Mouse (Mus musculus): ENCODE measurements around the gene Ccdc169. TPM values are rescaled to one million over a fixed set of nuclear protein-coding genes. Genes with fewer than 3 reads are reported as not detected.
A peak's percentile ranks its signal among the peaks of the same experiment; 100 is the strongest.

Ccdc169 gene
- total RNA-seq (2021): under 1 TPM in 1 of 2 experiments, not detected in 1; 0.15 TPM
- long read RNA-seq, experiment 1: 0 reads
- long read RNA-seq, experiment 2: 0 reads

DNA sequence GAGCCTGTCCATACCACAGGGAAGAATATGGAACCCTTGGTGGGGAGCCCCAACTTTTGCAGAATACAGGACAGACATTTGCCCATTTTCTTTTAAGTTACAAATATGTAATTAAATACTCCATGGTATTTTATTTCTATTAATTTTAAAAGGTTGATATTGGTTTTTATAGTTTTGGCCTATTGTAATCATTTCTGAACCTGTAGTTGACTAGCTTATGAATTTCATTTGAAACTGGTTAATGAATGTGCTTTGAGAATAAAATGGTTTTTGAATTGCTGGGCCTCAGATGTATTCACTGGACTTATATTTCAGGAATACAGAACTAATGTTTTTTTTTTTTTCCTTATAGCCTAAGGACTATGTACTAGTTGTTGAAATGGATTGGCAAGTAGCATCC is at the start of gene Ccdc169:
Gene Ccdc169, plus strand, starts transcription at position 301 of the 400 bp plus-strand sequence.
- DNase-seq (ENCODE audit: low spot score in 2 of 2): no peak
- intact Hi-C loops (cut with DNase I): no loop called here

DNA sequence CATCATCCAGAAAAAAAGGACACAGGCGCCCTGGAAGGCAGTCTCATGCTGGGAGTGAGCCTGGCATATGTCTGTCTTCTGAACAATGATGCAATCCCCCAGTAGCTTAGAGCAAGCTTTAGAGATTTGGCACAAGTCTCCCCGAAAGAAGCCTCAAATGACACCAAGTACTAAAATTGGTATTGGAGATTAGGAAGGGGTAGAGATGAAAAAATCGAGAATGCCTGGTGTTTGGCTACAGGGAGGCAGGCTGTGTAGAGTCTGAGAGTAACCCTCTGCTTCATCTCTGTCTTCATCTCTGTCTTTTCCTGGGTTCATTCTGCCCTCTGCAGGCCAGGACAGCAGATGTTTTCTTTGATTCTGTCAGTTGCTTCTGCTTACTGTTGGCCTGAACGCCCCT is 49.8 kb upstream of the Ccdc169 start:
- peak in 1 of 2 experiments; percentile 28 for DNase-seq (ENCODE audit: low spot score in 2 of 2)
- intact Hi-C loops (cut with DNase I): loop anchor here (5.0 to 10.0 kb wide), 2 partner anchors 275 to 353 kb away; partner anchors contain the start of genes Alg5 and Exosc8

DNA sequence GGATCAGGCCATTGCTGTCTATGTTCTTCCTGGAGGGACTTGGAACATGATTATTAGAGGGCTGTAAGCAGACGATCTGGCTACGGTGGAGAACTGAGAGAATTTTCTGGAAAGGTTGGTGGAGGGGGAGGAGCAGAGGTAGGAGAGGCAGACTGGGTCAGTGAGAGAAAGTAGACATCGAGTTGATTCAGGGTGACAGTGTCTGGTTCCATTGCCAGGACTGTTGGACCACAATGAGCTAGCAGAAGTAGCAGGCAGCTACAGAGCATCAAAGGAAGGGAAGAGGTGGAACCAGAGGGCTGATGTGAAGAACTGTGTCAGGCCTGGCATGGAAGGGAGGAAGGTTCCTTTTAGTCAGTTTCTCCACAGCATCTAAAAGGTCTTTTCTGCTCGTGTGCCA is 48.8 kb upstream of the Ccdc169 start:
- no peak for DNase-seq (ENCODE audit: low spot score in 2 of 2)
- intact Hi-C loops (cut with DNase I): loop anchor here (5.0 to 10.0 kb wide), 2 partner anchors 276 to 354 kb away; partner anchors contain the start of genes Alg5 and Exosc8

DNA sequence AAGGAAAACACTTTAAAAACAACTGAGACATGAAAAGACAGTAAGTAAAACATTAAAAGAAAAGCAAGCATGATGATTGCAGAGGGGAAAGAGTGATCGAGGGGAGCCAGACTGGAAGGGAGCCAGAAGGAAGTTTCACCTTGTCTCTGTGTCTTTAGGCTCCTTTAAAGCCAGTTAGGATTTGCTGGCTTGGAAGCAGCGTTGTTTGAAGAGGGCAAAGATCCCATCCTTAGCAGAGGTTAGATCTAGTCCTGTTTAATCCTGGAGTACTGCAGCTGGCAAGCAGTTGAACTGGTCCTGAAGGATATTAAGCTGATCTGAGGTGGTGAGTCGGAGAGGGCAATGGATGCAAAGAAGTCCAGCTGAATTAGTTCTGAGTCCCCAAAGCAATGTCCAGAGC is 48.3 kb upstream of the Ccdc169 start:
- intact Hi-C loops (cut with DNase I): loop anchor here (5.0 to 10.0 kb wide), 2 partner anchors 277 to 354 kb away; partner anchors contain the start of genes Alg5 and Exosc8
- no peak for DNase-seq (ENCODE audit: low spot score in 2 of 2)

DNA sequence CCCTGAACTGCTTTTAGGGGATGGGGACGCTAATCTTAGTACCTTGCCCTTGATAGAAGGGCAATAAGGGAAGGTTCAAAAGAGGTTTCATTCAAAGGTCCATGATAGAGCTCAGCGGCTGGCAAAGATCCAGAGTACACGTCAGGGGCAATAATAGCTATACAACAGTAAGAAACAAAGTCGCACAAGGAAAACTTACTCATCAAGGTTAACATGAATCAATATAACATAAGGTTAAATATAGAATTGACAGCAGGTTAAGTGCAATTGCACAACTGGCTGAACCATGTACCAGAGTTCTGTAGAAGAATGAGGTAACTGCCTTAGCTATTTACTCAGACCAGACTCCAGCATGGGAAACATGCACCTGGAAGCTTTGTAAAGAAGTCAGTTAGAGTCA is 47.8 kb upstream of the Ccdc169 start:
- intact Hi-C loops (cut with DNase I): loop anchor here (5.0 to 10.0 kb wide), 2 partner anchors 277 to 354 kb away; partner anchors contain the start of genes Alg5 and Exosc8
- DNase-seq (ENCODE audit: low spot score in 2 of 2): no peak

DNA sequence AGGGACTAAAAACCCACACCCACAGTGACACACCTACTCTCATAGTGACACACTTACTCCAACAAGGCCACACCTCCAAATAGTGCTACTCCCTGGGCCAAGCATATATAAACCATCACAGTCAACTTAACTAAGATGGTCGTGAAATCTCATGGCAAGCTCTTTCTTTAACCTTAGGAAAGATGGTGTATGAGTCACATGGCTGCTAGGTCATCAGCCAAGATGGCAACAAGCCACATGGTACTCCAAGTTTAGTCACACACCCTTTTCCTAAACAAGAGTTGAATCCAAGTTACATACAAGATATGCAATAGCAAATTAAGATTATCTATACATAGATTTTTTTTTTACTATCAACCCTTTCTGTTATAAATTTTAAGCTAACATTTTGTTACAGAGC is 44.0 kb upstream of the Ccdc169 start:
- intact Hi-C loops (cut with DNase I): no loop called here
- DNase-seq (ENCODE audit: low spot score in 2 of 2): no peak

DNA sequence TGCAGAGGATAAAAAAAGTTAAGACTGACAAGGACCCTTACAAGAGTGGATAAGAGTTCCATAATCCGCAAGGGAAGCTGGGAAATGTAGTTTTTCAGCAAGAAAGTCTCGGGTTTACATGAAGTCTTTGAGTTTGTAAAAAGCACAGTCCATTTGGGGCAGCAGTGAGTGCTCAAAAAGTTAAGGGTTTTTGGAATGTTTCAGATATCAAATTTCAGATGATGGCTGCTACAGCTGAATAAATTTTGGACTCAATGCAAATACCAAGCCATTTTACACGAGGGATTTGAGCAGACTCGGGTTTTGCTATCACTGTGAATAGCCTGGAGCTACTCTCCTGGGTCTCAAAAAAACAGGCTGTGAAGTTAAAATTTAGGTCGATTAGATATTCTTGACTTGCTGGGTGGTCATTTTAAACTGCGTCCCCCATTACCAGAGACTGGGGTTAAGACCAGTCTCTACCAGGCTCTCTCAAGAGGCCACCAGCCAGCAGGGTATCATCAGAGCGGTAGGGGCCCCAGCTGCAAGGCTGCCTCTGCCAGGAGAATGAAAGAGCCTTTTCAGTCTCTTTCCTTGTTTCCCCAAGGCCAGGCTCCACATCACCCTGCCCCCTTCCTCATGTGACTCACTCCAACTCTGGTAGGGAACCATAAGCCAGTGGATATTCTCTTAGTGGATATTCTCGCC is 41.0 kb upstream of the Ccdc169 start:
- DNase-seq (ENCODE audit: low spot score in 2 of 2): peak; percentile 36 to 49
- intact Hi-C loops (cut with DNase I): no loop called here

DNA sequence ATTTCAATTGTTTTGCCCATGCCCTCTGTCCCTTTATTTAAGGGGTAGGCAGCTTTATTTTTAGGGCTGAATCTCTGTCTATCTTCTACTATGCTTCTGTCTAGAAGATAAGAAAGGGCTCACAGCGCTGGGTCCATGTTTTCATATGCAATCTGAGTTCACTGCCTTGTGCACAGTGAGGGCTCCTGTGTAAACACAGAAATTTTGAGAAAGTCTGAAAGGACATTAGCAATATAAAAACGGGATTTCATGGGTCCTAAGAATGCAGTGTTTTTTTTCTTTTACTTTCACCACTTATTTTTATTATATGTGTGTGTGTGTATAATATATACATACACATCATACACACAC is 40.5 kb upstream of the Ccdc169 start:
- intact Hi-C loops (cut with DNase I): no loop called here
- DNase-seq (ENCODE audit: low spot score in 2 of 2): no peak

DNA sequence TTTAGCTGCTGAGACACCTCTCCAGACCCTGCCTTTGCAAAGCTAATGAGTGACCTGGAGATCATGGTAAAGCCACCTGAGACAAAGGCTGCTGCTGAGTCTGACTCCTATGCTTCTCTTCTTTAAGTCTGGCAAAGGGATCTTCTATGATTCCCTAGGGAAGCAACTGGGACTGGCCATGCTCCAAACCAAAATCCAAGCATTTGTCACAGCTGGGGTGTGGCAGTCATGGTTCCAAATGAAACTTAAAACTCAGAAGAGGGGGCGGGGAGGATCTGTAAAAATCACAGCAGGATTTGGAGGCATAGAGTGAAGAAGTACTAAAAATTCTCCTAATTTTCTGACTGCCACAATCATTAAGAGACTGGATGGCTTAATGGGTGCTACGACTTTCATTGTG is 40.0 kb upstream of the Ccdc169 start:
- intact Hi-C loops (cut with DNase I): no loop called here

DNA sequence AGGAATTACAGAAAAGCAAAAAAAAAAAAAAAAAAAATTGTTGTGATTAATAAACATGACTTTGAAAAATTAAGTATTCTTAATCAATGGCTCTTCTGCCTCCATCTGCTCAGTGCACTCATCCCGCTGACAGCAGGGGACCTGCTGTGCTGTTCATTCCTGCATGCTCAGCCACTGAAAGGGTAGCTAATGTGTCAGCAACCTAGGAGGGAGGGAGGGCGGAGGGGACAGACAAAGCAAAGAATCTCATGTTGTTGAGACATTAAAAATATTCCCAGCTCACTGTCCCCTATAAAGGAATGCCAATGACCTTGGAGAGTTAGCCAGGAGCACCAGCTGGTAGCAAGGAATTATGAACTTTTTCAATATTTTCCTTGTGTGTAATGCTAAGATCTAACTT is 39.1 kb upstream of the Ccdc169 start:
- no peak for DNase-seq (ENCODE audit: low spot score in 2 of 2)
- intact Hi-C loops (cut with DNase I): no loop called here

More for the DNA sequence above, 40.0 kb upstream of the Ccdc169 start:
- DNase-seq (ENCODE audit: low spot score in 2 of 2): peak; percentile 30 to 43

DNA sequence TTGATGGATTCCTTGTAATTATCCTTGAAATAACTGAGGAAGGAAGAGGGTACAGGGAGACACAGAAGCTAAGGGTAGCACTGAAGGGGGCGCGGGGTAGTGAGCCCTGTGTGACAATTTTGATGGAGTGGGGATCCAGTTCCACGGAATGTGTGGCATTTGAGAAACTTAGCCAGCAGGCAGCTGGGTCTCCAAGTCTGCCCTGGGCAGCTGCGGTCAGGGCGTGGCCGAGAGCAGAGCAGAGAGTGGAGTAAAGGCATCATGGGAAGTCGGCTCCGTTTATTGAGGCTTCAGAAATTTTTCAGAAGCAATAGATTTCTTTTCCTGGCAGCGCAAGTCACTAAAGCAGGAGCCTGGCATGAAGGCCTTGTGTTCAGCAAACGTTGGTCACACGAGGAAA is 38.1 kb upstream of the Ccdc169 start:
- intact Hi-C loops (cut with DNase I): no loop called here
- no peak for DNase-seq (ENCODE audit: low spot score in 2 of 2)

DNA sequence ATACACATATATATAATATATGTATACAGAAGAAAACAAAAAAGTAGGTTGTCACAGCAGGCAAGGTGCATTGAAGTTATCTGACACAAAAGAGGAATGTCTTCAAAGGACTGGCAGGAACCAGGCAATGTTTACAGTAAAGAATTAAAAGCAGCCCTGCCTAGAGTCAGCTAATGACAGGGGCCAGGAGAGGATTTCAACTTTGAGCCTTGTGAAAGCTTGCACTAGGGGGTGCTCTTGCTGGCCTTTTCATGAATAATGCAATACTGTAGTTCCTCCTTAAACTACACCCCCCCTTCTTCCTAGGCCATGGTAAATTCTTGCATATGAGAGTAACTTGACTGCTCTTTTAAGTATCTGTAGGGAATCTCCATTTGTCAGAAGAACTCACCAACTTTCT is 36.0 kb upstream of the Ccdc169 start:
- intact Hi-C loops (cut with DNase I): no loop called here
- no peak for DNase-seq (ENCODE audit: low spot score in 2 of 2)

DNA sequence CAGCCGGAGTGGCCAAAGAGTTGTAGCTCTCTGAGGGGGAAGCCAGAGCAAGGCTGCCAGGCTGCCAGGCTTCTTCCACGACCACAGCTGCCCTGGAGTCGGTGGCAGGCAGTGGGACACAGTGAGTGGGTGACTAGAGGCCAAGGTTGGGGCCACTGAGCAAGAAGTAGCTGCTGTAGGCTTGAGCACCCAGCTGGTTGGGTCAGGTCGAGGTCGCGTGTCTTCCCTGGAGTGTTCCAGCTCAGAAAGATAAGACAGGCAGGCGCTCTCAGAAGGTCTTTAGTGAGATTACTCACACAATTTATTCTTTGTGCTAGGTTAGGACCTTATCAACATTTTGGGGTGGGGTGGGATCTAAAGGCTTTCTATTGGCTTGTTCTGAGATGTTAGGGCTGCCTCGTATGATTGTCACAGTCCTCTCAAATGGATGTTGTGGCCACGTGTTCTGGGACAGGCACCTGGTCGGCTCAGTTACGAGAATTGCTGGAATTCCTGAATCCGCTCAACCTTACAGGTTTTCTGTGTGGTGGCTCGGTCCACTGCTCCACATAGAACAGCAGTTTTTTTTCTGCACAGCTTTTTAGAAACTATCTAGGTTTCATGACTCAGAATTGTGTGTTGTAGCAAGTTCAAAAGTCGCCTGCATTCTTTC is 31.6 kb upstream of the Ccdc169 start:
- intact Hi-C loops (cut with DNase I): no loop called here
- DNase-seq (ENCODE audit: low spot score in 2 of 2): no peak

DNA sequence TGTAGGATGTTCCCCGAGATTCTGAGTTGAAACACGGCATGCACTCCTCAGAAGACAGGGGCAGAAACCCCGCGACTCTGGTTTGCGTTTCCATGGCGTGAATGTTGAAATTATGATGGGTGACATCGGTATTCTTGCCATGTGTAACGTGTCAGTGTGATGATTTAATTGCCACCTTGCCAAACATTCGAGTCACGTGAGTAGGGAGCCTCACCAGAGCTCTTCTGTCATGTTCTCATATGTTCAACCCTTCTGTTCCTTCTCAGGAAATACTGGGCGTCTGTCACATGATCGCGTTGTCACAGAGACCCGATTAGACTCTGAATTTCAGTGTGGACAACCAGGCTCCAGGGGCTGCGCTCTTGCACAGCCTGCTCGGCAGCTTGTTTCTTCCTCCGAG is 31.1 kb upstream of the Ccdc169 start:
- peak in 1 of 2 experiments; percentile 35 for DNase-seq (ENCODE audit: low spot score in 2 of 2)
- intact Hi-C loops (cut with DNase I): no loop called here

DNA sequence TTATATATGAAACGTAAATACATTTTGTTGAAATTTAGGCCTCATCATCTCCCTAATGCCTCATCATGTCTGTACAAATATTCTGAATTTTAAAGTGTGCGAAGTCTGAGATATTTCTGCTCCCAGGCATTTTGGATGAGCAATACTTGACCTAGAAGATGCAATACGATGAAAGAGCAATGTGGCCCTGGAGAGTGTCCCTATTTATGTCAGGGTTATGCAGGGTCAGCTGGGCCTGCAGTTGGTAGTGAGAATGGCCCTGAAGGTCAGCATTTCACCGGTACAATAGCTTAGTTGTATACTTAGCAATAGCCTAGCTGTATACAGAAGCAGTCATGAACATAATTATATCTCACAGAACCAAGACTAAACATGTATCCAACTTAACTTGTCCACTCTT is 28.0 kb upstream of the Ccdc169 start:
- no peak for DNase-seq (ENCODE audit: low spot score in 2 of 2)
- intact Hi-C loops (cut with DNase I): no loop called here

DNA sequence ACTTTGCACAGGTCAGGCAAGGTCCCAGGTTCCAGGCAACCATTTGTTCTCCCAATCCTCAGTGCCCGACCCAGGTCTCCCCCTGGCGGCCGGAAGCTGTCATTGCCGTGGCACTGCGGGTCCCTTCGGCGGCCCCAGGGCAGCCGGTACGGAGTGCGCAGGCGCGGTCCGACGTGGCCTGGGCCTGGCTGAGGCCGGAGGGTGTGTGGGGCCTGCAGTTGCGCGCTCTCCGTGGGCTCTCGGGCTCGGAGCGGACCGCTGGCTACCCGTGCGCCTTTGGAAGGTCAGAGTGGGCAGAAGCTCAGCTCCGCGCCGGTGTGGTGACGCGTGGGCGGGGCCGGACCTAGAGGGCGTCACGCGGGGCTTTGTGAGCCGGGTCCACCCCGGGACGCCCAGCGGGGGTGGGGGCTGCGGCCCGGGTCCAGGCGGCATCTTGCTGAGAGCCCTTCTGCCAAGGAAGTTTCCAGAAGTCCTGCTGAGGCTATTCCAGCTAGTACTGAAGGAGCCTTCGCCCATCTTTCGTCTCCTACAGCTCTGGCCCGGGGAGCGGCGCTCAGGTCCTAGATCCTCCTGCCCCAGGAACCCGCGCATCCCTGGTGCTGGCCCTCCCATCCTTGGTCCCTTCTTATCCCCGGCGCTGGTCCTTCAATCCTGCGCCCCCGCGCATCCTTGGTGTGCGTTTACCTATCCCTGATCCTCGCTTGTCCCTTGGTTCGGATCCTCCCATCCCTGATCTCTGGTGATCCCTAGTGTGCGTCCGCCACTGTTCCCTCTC is 25.0 kb upstream of the Ccdc169 start, which contains the start of gene Spg20:
Gene Spg20, plus strand, starts transcription at position 174 of the 775 bp plus-strand sequence.
- peak; percentile 90 to 93 for DNase-seq (ENCODE audit: low spot score in 2 of 2)
- intact Hi-C loops (cut with DNase I): loop anchor here (2.0 to 5.0 kb wide), 2 partner anchors 31 to 40 kb away; no protein-coding TSS in a partner anchor

DNA sequence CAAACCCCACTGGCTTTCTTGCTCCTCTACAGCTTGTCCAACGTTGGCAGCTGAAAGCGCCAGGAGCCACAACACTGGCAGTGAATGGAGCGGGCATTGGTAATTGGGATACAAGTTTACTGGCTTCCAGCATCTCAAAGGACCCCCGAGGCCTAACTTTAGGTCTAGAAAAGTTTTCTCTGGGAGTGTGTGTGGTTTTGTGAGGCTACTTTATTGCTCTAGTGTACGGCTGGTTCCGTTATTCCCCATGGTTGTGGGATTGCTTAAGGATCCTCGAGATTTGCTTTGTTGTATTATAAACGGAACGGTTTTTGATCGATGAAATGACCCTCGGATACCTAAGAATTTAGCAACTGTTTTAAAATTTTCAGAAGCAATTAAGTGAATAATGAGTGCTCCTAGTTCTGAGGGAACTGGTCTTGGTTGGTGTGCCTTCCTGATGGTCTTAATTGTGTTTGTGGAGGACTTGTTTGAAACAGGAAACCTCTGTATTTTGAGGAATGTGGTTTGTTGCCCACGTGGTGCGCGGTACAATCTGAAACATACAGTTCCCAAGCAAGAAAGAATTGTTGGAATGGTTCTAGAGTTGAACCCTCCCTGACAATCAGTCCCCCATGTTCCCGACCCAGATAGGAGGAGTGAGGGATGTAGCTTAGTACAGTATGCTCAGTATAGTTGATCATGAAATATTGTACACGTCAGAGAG is 24.3 kb upstream of the Ccdc169 start:
- intact Hi-C loops (cut with DNase I): loop anchor here (2.0 to 5.0 kb wide), 2 partner anchors 32 to 39 kb away; no protein-coding TSS in a partner anchor
- no peak for DNase-seq (ENCODE audit: low spot score in 2 of 2)

DNA sequence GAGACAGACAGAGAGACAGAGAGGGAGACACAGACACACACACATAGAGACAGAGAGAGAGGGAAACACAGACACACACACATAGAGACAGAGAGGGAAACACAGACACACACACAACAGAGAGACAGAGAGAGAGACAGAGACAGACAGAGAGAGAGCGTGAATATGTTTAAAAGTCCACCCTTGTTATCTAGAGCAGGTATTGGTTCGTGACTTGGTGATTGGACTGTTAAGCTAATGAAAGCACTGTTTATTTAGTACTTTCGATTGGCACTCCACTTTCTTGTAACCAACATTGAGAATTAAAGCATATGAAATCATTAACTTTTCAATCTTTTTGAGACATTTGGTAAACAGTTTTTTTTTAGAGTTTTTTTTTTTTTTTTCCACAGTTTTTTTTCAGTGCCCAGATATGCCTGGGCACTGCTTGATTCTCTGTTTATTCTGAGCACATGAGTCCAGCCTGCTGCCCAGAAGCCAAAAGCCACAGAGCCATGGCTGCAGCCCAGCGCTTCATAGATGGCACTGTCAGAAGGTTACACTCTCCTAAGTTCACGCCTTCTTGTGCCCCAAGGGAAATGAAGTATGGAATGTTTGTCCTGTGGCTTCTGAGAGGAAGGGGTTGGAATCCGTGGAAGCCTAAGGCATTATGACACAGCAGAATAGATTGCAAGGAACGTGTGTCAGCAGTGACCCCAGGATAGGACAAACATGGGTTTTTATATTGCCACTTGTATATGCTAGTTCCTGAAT is 22.6 kb upstream of the Ccdc169 start:
- intact Hi-C loops (cut with DNase I): loop anchor here (5.0 kb wide), 1 partner anchor 38 kb away; no protein-coding TSS in a partner anchor
- no peak for DNase-seq (ENCODE audit: low spot score in 2 of 2)
